Mouse (Mus musculus): ENCODE data around the gene Gpatch11.
"Not testable (repeated sequence)": the region's sequence is repeated elsewhere in the genome, so short reads cannot be mapped to it uniquely, and the experiment has no call there.

The Gpatch11 gene

GRCm38 (mm10) chr17:78834856-78835835 lies at the start of gene Gpatch11, which contains the start of gene Heatr5b:
Gpatch11 (plus strand) TSS chr17:78835567.
Heatr5b (minus strand) TSS chr17:78835364.
- in situ Hi-C loops (cut with MboI) = no loop called here

GRCm38 (mm10) chr17:78788273-78788672 lies 47.1 kb upstream of the Gpatch11 start:
- in situ Hi-C loops (cut with MboI) = not testable (repeated sequence)

- in situ Hi-C loops (cut with MboI) = no loop called here
These were observed 44.2 kb upstream of the Gpatch11 start for GRCm38 (mm10) chr17:78791068-78791689.

- in situ Hi-C loops (cut with MboI) = no loop called here
These were observed 43.7 kb upstream of the Gpatch11 start for GRCm38 (mm10) chr17:78791690-78792070.

- in situ Hi-C loops (cut with MboI) = no loop called here
These were observed 43.2 kb upstream of the Gpatch11 start for GRCm38 (mm10) chr17:78792122-78792521.

GRCm38 (mm10) chr17:78794390-78794789 lies 41.0 kb upstream of the Gpatch11 start:
- in situ Hi-C loops (cut with MboI) = no loop called here

GRCm38 (mm10) chr17:78797222-78797621 lies 38.1 kb upstream of the Gpatch11 start:
- in situ Hi-C loops (cut with MboI) = no loop called here

- in situ Hi-C loops (cut with MboI) = no loop called here
These were observed 26.3 kb upstream of the Gpatch11 start for GRCm38 (mm10) chr17:78809019-78809418.

GRCm38 (mm10) chr17:78809582-78809981 lies 25.8 kb upstream of the Gpatch11 start:
- in situ Hi-C loops (cut with MboI) = no loop called here

- in situ Hi-C loops (cut with MboI) = no loop called here
These were observed 11.0 kb upstream of the Gpatch11 start for GRCm38 (mm10) chr17:78824346-78824745.

- in situ Hi-C loops (cut with MboI) = no loop called here
These were observed 689 bp downstream of the Gpatch11 start for GRCm38 (mm10) chr17:78836056-78836455.

GRCm38 (mm10) chr17:78842271-78842928 lies 7.0 kb downstream of the Gpatch11 start:
- in situ Hi-C loops (cut with MboI) = no loop called here

GRCm38 (mm10) chr17:78856243-78856642 lies 20.9 kb downstream of the Gpatch11 start:
- in situ Hi-C loops (cut with MboI) = no loop called here

GRCm38 (mm10) chr17:78873886-78874285 lies 38.5 kb downstream of the Gpatch11 start:
- in situ Hi-C loops (cut with MboI) = no loop called here

GRCm38 (mm10) chr17:78881878-78882304 lies 46.5 kb downstream of the Gpatch11 start:
- in situ Hi-C loops (cut with MboI) = no loop called here

GRCm38 (mm10) chr17:78882401-78883112 lies 47.2 kb downstream of the Gpatch11 start, which contains the start of gene Eif2ak2:
Eif2ak2 (minus strand) TSS chr17:78882573.
- in situ Hi-C loops (cut with MboI) = no loop called here

GRCm38 (mm10) chr17:78883291-78883690 lies 47.9 kb downstream of the Gpatch11 start:
- in situ Hi-C loops (cut with MboI) = no loop called here

- in situ Hi-C loops (cut with MboI) = no loop called here
These were observed 50.1 kb downstream of the Gpatch11 start for GRCm38 (mm10) chr17:78885286-78886065.

GRCm38 (mm10) chr17:78888554-78888953 lies 53.2 kb downstream of the Gpatch11 start:
- in situ Hi-C loops (cut with MboI) = no loop called here

GRCm38 (mm10) chr17:78889184-78889583 lies 53.8 kb downstream of the Gpatch11 start:
- in situ Hi-C loops (cut with MboI) = no loop called here

- in situ Hi-C loops (cut with MboI) = no loop called here
These were observed 55.7 kb downstream of the Gpatch11 start for GRCm38 (mm10) chr17:78891020-78891419.

Data from mature B cell (primary cell).